Mouse (Mus musculus) spleen, adult 2 months (tissue): ENCODE data around the gene Ccl24.

Source experiments
- CTCF ChIP-seq: fragments of 200-500 bp; IDR thresholded peaks from 2 replicates; pipeline ENCODE4 v1.5.1; 2011; ENCODE audit warnings: mild to moderate bottlenecking, inconsistent platforms; ENCODE audit not compliant: insufficient read depth, insufficient read length, insufficient replicate concordance; ENCODE audit errors: extremely low read depth
- POLR2A ChIP-seq: fragments of 200-500 bp; IDR thresholded peaks from 2 replicates; pipeline ENCODE4 v1.6.1; 2011; ENCODE audit warnings: low read depth, low read length, inconsistent platforms

- no peak for TF ChIP-seq CTCF
- TF ChIP-seq POLR2A = no peak
Observed at GRCm38 (mm10) chr5:135585691-135586090, 12.8 kb upstream of the Ccl24 start.
